Mouse (Mus musculus) heart, postnatal 0 days (tissue): ENCODE data around the gene Sds.

Experiments used
- CTCF ChIP-seq: IDR thresholded peaks from 2 replicates; pipeline ENCODE4 v1.5.1; 2016; ENCODE audit warnings: antibody characterized with exemption, control low read depth, low read depth
- EP300 ChIP-seq: IDR thresholded peaks from 2 replicates; pipeline ENCODE4 v1.6.1; 2016; ENCODE audit warnings: antibody characterized with exemption, low read depth

- TF ChIP-seq CTCF, result no peak
- no peak for TF ChIP-seq EP300
Observed at GRCm38 (mm10) chr5:120437986-120438385, 38.3 kb upstream of the Sds start.
